Mouse (Mus musculus) ES-E14 (cell line): ENCODE measurements around the gene Selplg. TPM values are rescaled to one million over a fixed set of nuclear protein-coding genes. Genes with fewer than 3 reads are reported as not detected.

Experiments
- DNase-seq: peaks from one replicate; pipeline ENCODE4 v3.0.0-alpha.2; 2013; ENCODE audit warnings: low read depth, low spot score
- H3K27ac ChIP-seq: 2 replicates; pipeline ENCODE4 v1.5.1; 2012; ENCODE audit warnings: low read depth, mild to moderate bottlenecking, low read length, moderate library complexity, mixed read lengths; ENCODE audit not compliant: poor library complexity, insufficient read depth, severe bottlenecking
- H3K36me3 ChIP-seq: 2 replicates; pipeline ENCODE4 v1.6.1; 2012; ENCODE audit warnings: mild to moderate bottlenecking, low read length, moderate library complexity, mixed read lengths; ENCODE audit not compliant: control insufficient read depth, poor library complexity, insufficient read depth, severe bottlenecking
- H3K4me1 ChIP-seq, 2 experiments: fragments of 150-350 bp in 1 of 2; sonication (generic) in 1 of 2; 2 replicates each; pipeline ENCODE4 v1.6.1; 2012; ENCODE audit warnings: low read length in 2 of 2, mild to moderate bottlenecking in 1 of 2, mixed read lengths in 1 of 2; ENCODE audit not compliant: control insufficient read depth in 2 of 2, insufficient read depth in 2 of 2, poor library complexity in 1 of 2
- H3K4me3 ChIP-seq, 2 experiments: fragments of 150-350 bp in 1 of 2; sonication (generic) in 1 of 2; 2 replicates each; pipeline ENCODE4 v1.5.1; 2012; ENCODE audit warnings: low read length in 2 of 2, low read depth in 1 of 2, mild to moderate bottlenecking in 1 of 2, mixed read lengths in 1 of 2; ENCODE audit not compliant: insufficient read depth in 1 of 2, poor library complexity in 1 of 2, severe bottlenecking in 1 of 2
- H3K9ac ChIP-seq: 2 replicates; pipeline ENCODE4 v1.6.1; 2012; ENCODE audit warnings: low read depth, mild to moderate bottlenecking, low read length, mixed read lengths; ENCODE audit not compliant: poor library complexity, insufficient read depth, severe bottlenecking
- H3K9me3 ChIP-seq: fragments of 150-350 bp; sonication (generic); 2 replicates; pipeline ENCODE4 v1.6.1; 2012; ENCODE audit warnings: low read depth, mild to moderate bottlenecking, low read length; ENCODE audit not compliant: control insufficient read depth, insufficient read depth
- CHD2 ChIP-seq: IDR thresholded peaks from 2 replicates; pipeline ENCODE4 v1.6.1; 2014; ENCODE audit warnings: mild to moderate bottlenecking, low read depth, low read length, inconsistent platforms
- HCFC1 ChIP-seq: IDR thresholded peaks from 2 replicates; pipeline ENCODE4 v1.6.1; 2012; ENCODE audit warnings: low read length, inconsistent platforms, borderline replicate concordance; ENCODE audit not compliant: insufficient read depth
- MAFK ChIP-seq: IDR thresholded peaks from 2 replicates; pipeline ENCODE4 v1.6.1; 2014; ENCODE audit warnings: mild to moderate bottlenecking, low read depth, low read length, inconsistent platforms; ENCODE audit not compliant: insufficient read depth
- ZC3H11A ChIP-seq: IDR thresholded peaks from 2 replicates; pipeline ENCODE4 v1.6.1; 2012; ENCODE audit warnings: low read depth, mild to moderate bottlenecking, inconsistent platforms, low read length, borderline replicate concordance
- ZNF384 ChIP-seq: IDR thresholded peaks from 2 replicates; pipeline ENCODE4 v1.6.1; 2012; ENCODE audit warnings: low read depth, low read length, inconsistent platforms
- in situ Hi-C, 2 experiments: fragments of 600-800 bp; cut with MboI; formaldehyde crosslinking; loops; one replicate each; pipeline ENCODE4 v1.15.1; 2025; ENCODE audit warnings: low sequenced_read_pairs in 2 of 2, inconsistent platforms in 1 of 2; ENCODE audit not compliant: unreplicated experiment in 2 of 2
- total RNA-seq: library from RNA; depleted of rRNA; stranded (reverse); fragments of 300-350 nt; gene quantifications from 2 replicates; pipeline ENCODE4 v1.2.3, GENCODE M21; 2012

Gene Selplg
- total RNA-seq, 1 experiment, result 0.31 TPM

DNA sequence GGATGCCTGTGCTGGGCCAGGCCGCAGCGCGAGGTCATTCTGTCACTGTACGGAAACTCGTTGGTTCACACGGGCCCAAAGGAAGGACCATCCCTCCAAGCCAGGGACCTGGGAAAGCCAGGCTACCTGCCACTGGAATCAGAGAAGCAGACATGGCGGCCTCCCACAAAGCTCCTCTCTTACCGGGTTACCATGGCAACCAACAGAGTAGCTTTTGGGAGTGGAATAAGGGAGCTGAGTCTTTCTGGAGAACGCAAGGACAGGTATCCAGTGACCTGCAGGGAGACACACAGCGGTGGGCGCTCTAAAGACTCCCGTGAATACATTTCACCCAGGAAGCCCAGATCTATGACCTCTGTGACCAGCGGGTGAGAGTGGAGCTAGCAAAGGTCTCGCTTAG, 13.9 kb downstream of the Selplg start:
- no peak overlapping the region for H3K9ac ChIP-seq
- peak overlapping the region; percentile 8; a peak in 3 of 4 replicates for H3K4me3 ChIP-seq
- H3K27ac ChIP-seq, result no peak overlapping the region
- H3K36me3 ChIP-seq, result no peaks in the 10 kb centered on the region
- H3K9me3 ChIP-seq, result no peaks in the 10 kb centered on the region
- peak; percentile 56 for DNase-seq
- TF ChIP-seq HCFC1 (no peak), CHD2 (no peak), ZC3H11A (no peak), ZNF384 (no peak), MAFK (no peak)
- in situ Hi-C loops, result loop anchor here in 1 of 2 experiments (10.0 kb wide), 1 partner anchor 454 kb away; no protein-coding TSS in a partner anchor
- H3K4me1 ChIP-seq, result peaks cover 0 to 20% of the 10 kb centered on the region in 2 experiments; a peak in 2 of 4 replicates

DNA sequence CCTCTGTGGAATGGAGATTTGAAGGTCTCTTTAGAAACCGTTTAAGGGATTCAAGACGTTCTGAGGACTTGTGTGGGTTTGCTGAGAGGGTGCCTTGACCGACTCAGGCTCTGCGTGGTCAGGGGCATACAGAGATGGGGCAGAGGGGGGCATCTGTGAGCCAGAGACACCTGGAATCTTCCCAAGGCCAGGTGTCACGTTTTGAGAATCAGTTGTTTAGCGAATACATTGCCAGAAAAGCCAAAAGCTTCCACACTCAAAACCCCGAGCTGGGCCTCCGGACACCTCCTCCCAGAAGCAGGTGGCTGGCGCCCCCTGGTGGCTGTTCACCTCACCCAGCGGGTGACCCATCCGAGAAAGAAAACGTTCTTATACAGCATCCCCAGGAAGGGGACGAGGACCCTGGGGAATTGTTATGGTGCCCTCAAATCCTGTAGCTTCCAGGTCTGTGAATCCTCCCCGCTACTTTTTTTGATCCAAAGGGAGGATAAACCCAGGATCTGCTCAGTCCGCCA, 16.7 kb downstream of the Selplg start:
- H3K9ac ChIP-seq, result no peak overlapping the region

DNA sequence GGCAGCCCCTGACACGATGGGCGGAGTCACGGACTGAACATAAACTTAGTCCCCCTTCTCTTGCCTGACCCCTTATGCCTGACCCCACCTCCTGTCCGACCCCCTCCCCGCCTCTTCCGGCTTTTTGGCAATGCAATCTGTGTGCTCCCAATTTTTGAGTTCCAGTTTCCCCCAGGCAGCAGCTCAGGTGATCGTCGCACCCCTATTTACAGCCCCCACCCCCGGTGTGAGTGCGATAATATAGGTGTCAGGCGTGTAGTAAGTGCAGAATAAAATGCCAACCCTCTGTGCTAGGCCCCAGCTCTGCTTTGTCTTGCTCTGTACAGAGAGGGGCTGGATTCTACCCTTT, 17.4 kb downstream of the Selplg start:
- peaks cover 0 to 20% of the 10 kb centered on the region in 2 experiments; a peak in 2 of 4 replicates for H3K4me1 ChIP-seq
- no peak for DNase-seq
- no peak overlapping the region for H3K27ac ChIP-seq
- no peak for TF ChIP-seq HCFC1
- no peak for TF ChIP-seq MAFK
- in situ Hi-C loops, result loop anchor here in 1 of 2 experiments (10.0 kb wide), 1 partner anchor 450 kb away; no protein-coding TSS in a partner anchor
- H3K36me3 ChIP-seq, result no peaks in the 10 kb centered on the region
- no peak overlapping the region for H3K4me3 ChIP-seq
- H3K9me3 ChIP-seq, result no peaks in the 10 kb centered on the region
- H3K9ac ChIP-seq, result no peak overlapping the region

More for the DNA sequence above, 16.7 kb downstream of the Selplg start:
- TF ChIP-seq MAFK (0 out of 2 replicates have a peak, but pooled peaks have one; percentile 4), CHD2 (no peak), ZNF384 (no peak), ZC3H11A (peak; percentile 72), HCFC1 (peak; percentile 40; the same call in 1 of the 2 replicates)
- no peak overlapping the region for H3K27ac ChIP-seq
- in situ Hi-C loops, result loop anchor here in 1 of 2 experiments (10.0 kb wide), 1 partner anchor 451 kb away; no protein-coding TSS in a partner anchor
- no peak overlapping the region for H3K4me3 ChIP-seq
- no peaks in the 10 kb centered on the region for H3K36me3 ChIP-seq
- H3K9me3 ChIP-seq, result no peaks in the 10 kb centered on the region
- DNase-seq, result peak; percentile 72
- H3K4me1 ChIP-seq, result peaks cover 0 to 20% of the 10 kb centered on the region in 2 experiments; a peak in 2 of 4 replicates

DNA sequence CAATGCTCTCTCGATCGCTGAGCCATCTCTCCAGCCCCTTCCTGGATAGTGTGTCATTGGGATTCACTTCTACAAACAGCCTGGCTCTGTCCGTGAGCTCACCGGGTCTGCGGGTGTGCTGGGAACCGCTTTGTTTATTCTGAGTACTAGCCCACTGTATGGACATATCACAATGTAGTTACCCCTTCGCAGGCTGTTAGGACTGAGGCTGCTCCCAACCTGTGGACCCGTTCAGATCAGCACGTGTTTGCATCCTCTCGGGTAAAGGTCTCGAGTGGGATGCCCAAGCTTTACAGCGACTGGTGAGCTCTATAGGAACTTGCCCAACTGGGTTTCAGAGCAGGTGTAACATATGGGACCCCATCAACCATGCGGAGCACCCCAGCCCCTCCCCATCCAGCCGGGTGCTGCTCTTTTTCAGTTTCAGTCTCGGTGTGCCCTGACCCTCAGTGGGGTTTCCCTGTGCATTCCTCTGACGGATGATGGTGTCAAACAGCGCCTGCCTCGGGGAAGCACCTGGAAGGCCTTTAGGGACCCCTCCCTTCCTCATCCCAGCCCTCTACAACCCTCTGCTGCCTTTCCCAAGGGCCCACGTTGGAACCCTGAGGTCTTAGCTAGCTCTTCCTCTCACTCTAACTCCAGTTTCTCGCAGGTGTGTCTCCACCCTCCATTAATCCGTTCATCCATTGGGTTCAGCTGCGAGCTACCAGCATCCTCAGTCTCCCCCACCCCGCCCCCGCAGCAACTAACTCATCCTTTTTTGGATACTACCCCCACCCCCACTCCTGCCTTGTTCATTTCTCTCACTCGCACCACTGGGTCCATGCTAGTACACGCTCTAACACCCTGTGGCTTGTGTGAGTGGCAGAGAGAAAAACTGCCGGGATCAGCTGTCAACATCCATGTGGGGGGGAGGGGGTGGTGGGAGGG, 18.1 kb downstream of the Selplg start:
- in situ Hi-C loops, result loop anchor here in 1 of 2 experiments (5.0 to 10.0 kb wide), 2 partner anchors 37 to 450 kb away; no protein-coding TSS in a partner anchor
- H3K27ac ChIP-seq, result no peak overlapping the region
- no peaks in the 10 kb centered on the region for H3K36me3 ChIP-seq
- H3K4me3 ChIP-seq, result peak overlapping the region in 1 of 2 experiments; percentile 21; a peak in 1 of 4 replicates
- H3K4me1 ChIP-seq, result peaks cover 0 to 20% of the 10 kb centered on the region in 2 experiments; a peak in 2 of 4 replicates
- peak overlapping the region; percentile 37; the same call in 1 of the 2 replicates for H3K9ac ChIP-seq
- TF ChIP-seq HCFC1 (no peak), MAFK (no peak)
- no peaks in the 10 kb centered on the region for H3K9me3 ChIP-seq
- no peak for DNase-seq
